Mouse (Mus musculus) heart, adult 2 months (tissue): ENCODE results near the gene Cda.

ENCODE experiments used
- EP300 ChIP-seq: fragments of 200-500 bp; IDR thresholded peaks from 2 replicates; pipeline ENCODE4 v1.6.1; 2011; ENCODE audit warnings: low read depth, low read length, control low read depth; ENCODE audit not compliant: insufficient read depth
- POLR2A ChIP-seq: fragments of 200-500 bp; IDR thresholded peaks from 2 replicates; pipeline ENCODE4 v1.6.1; 2011; ENCODE audit warnings: mild to moderate bottlenecking, low read depth, low read length, control low read depth; ENCODE audit not compliant: insufficient read depth

GRCm38 (mm10) chr4:138320711-138321110 is 47.1 kb downstream of the Cda start:
- no peak for TF ChIP-seq EP300
- no peak for TF ChIP-seq POLR2A
